Mouse (Mus musculus) ZHBTc4 (cell line): Measurements from ENCODE around the gene Csrp2.
A peak's percentile ranks its signal among the peaks of the same experiment; 100 is the strongest.

Experiments
- DNase-seq: peaks from one replicate; pipeline ENCODE4 v3.0.0-alpha.2; 2011; ENCODE audit warnings: low read depth, low spot score

Gene Csrp2

DNA sequence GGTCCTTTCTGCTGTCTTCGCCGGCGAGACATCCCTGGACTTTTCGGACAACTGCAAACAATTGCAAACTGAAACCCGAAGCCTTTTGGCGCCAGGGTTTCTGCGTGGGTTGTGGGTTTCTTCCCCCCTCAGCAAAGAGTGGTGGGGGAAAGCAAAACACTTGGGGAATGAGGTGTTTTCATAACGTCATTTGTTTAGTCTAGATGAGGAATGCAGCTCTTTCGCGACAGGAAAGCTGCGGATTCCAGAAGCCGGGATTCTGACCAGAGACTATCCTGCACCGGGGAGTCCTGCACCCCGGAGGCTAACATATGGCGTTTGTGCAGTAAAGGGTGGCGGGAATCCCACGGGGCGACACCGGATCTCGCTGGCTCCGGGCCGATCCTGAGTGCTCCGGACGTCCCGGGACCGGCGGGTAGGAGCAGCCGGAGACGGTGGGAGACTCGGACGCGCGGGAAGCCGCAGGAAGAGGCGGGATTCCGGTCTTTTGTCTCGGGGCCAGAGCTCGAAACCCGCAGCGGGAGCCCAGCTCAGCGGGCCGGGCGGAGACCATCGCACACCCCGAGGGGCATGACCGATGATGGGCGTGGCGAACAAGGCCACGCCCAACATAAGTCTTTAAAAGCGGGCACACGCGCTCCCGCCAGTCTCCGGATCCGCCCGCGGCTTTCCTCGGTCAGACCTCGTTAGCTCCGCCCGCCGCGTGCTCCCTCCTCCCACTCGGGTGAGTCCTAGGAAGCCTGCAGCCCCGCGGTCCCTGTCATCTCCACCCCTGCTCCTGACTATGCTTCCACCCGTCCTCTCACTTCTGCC is at the start of gene Csrp2:
Gene Csrp2 (plus strand): TSS at position 259 of the 813 bp plus-strand sequence.
- DNase-seq: peak; percentile 98

DNA sequence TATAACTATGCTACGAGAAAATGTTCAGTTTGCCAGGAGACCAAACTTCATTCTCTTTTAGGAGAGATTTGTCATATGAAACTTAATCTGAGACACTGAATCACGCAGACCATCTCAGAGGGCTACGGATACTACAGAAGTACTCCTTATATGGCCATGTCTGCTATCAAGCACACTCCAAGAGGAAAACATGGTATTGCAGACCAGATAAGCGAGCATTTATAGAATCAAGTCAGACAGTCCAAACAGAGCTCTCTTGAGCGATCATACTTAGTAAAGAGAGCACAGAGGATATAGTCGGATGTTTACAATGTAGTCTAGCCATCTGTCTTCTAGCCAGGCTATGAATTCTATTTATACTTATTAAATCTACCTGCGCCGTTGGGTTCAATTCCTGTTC is 44.7 kb upstream of the Csrp2 start:
- no peak for DNase-seq

DNA sequence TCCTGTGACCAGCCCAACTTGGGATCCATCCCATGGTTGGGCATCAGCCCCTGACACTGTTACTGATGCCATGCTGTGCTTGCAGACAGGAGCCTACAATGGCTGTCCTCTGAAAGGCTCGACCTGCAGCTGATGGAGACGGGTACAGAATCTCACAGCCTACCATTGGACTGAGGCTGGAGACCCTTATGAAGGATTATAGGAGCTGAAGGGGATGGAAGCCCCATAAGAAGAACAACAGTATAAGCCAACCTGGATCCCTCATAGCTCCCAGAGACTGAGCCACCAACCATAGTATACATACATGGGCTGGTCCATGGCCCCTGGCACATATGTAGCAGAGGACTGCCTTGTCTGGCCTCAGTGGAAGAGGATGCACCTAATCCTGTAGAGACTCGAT is 42.6 kb upstream of the Csrp2 start:
- DNase-seq: no peak

DNA sequence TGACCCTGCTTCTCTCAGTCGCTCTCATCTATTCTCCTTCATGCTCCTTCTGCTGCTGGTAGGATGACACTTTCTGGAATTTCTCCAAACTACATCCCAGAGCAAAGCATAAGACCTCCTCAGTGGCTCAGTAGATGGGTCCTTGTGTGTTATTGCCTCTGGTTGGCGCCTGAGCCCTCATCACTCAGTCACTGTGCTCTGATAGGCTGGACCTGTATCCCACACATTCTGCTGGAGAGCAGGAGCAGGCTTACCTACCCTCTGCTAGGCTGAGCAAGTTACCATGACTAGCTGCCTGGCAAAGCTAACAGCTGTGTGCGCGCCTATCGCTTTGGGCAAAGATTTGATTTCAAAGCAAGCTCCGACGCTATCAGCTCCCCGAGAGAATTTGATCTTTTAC is 41.7 kb upstream of the Csrp2 start:
- DNase-seq: peak; percentile 66

DNA sequence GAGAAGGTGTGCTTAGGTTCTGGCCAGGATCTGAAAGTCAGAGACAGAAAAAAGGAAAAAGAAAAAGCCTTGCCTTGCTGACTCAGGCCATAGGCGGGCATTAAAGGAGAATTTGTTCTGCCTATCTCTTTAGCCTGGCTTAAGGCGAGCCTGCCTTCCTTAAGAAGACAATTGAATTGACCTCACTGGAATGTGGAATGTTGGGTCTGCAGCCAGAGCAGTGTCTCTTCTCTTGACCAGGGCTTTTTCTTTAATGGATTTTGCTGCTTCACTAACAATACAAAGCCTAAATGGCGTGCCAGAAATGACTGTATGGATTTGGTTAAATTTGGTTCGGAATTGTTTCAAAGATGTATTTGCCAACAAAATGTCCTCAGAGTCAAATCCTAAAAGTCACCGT is 40.9 kb upstream of the Csrp2 start:
- peak; percentile 69 for DNase-seq

DNA sequence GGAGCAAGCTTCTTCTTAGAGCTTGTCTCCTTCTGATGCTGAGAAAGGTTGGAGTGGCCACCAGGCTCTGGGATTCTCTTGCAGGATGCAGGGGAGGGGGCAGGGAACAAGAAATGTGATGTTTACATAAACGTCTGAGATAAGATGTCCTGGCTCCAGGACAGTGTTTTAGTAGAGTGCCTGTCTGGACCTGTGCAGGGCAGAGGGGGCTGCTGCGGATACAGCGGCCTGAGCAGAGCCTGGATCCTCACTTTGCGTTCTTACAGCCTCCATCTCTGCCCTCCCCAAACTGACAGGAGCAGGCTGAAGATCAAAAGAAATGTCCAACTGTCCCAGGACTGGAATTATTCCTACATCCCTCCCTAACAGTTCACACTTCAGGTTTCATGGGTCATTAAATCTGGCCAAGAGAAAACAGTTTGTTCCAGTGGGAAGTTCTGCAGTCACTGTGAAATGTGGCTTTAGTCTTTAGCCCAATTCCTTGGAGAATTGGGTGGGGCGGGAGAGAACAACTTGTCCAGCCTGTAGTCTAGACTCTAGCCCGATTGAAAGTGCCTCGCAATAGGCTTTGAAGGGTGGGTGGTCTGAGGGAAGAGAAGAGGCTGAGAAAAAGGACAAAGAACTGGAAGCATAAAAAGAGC is 40.0 kb upstream of the Csrp2 start:
- DNase-seq: peak; percentile 22

DNA sequence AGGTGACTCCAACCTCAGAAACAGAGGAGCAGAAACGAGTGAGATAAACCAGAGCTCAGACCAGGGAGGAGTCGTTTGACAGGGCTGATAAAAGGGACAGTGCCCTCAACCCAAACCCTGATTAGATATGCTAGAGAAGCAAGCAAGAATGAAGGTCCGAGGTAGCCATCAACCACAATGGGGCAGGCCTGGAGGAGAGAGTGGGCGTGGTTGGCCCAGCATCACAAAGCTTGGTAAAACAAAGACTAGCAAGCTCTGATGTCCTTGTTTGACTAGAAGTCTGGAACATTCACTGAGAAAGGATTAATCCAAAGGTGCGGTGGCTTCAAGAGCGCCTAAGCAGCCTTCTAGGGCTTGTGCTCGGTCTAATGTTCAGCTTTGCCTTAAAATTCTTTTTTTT is 38.2 kb upstream of the Csrp2 start:
- peak; percentile 61 for DNase-seq

DNA sequence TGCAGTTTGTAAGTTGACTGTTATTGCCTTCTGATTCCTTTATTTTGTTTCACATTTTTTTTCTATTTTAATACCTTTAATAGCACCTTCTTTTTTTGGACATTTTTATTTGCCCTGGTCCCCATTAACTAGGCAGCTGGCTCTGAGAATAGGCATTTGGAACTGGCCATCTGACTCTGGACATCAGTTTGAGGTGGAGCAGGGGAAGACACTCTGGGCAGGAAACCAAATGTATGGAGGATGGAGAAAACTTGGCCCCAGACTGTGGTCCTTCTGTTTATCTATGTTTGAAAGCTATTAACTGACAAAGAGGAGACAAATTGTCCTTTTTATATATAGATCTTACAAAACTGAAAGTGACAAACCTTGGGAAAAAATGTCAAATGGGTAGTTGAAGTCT is 36.9 kb upstream of the Csrp2 start:
- DNase-seq: no peak

DNA sequence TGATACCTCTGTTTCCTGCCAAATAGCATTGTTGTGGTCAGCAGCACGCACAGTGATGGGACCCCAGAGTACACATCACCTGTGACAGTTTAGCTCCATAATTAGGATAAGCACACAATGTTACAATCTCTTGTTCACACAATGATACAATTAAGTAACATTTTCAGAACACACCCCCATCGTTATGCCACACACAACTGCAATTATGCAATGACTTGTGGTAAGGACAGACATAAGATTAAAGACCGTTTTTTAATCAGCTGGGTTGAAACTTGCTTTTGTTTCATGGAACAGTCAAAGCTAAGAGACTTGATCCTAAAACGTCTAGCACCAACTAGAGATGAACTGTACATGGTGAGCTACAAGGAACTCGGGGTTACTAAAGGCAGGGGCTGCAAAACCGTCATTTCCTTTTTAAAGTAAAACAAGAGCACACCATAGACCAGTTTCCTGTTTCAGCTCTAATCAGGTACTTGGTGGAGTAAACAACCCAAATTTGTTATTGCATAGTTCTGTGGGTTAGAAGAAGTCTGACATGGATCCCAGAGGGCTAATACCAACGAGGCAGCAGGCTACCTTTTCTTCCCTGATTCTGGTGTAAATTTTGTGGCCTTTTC is 28.8 kb upstream of the Csrp2 start:
- no peak for DNase-seq

DNA sequence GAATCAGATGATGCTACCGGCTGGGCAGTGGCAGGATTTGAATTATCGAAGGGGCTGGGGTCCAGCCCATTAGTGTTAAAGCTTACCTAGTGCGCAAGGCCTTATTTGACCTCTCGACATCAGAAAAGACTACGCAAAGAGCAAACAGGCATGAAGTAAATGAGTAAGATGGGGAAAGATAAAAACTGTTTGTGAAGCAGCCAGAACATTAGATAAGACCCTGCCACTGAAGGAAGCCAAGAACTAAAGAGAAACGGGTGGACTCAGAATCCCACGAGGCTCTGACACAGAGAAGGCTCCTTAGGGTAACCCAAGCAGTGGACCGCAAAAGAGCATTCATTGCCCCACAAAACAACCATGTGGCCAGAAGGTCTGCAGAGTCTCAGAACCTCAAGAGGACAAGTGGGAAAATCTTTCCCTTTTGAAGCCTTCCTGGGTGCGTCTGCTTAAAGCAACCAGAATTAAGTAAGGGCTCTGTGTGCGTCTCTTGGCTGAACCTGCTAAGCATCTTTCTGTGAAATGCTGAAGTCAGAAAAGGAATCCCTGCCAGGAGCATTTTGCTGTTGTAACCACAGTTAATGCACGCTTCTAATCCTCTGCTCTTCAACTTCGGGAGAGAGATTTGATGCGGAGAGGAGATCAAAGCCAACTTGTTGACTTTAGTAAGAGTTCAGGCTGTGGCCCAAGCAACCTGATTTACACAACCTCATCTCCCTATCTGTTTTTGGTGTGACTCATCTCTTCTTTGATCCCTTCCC is 19.7 kb upstream of the Csrp2 start:
- no peak for DNase-seq

DNA sequence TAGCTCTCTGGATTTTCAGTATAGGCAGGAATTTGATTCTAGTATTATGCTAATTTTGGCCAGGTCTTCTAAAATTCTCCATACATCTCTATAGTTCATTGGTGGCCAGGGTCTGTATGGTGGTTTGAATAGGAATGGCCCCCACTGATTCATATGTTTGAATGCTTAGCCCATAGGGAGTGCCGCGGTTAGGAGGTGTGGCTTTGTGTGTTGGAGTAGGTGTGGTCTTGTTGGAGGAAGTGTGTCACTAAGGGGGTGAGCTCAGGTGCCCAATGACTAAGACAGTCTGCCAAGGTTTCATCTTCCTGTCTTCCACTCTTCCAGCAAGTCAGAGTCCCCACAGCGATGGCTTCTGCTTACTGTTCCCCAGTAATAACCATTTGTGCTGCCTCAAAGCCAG is 15.7 kb upstream of the Csrp2 start:
- no peak for DNase-seq

DNA sequence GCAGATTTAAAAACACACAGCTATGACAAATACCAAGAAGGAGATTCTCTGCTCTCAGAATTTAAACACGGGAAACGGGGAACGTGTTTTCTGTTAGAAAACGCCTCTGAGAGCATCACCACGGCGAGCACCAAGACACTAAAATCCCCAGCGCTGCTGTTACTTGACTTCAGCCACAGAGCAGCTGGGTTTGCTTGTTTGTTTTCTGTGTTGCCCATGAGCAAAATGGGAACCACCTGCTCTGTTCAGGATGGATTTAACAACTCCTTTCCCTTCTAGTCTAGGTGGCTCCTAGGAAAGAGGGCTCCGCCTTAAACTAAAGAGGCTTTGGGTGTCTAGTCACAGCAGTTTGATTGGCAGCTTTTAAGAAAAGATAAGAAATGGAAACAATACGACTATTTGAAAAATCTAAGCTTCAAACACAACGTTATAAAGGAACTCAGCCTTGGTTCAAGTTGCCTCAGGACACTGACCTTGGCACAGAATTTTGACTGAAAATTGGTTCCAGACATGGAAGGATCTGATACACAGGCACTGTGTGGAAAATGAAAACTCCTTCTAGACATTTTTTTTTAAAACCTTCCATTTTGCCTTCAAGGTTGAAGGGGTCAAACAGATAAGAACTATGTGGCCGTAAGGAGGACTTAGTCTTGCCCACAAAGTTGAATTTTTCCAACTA is 2.8 kb upstream of the Csrp2 start:
- DNase-seq: no peak

DNA sequence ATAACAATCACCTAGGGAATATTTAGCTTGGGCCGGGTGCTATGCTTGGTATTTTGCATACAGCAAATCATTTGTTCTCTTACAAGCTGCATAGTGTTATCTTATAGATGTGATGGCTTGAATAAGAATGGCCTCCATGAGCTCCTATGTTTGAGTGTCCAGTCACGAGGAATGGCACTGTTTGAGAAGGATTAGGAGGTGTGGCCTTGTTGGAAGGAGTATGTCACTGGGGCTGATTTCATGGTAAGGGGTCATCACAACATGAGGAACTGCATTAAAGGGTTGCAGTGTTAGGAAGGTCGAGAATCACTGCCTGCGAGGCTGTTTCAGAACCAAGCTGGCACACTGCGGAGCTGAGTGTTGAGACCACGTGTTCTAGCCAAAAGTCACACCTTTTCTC is 2.1 kb upstream of the Csrp2 start:
- no peak for DNase-seq

DNA sequence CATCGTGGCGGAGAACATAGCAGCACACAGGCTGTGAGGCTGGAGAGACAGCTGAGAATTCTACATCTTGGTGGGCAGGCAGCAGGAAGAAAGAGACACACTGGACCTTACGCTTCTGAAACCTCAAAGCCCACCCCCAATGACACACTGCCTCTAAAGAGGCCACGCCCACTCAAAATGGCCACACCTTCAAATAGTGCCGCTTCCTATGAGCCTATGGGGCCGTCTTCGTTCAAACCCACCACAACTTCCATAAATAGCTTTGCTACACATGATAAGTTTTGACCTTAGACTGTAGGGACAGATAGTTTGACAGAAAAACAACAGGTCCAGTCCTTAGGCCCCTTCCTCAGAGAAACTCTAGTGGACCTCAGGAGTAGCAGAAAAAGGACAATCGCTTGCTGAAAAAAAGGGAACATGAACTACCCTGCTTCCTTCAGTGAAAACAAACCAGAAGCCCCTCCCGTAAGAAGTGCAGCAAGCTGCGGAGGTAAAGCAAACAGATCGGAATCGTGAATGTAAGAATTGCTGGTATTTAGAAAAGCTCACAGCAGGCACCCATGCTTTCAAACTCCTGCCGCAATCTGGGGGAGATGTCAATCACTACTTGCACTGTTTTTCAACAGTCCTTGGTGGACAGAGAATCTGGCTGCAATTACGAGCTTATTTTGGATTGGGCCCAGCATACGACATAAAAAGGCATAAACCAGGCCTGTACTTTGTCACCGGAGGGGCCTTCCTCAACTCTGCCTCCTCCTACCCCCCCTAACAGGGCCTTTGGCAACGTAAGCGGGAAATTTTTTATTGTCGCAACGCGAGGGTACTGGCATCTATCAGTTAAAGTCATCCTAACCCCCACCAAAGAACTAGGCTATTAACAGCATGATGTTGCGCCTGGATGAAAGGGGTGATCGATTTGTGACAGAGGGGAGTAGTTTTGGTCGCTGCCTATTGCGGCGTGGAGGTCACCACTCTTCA is 886 bp upstream of the Csrp2 start:
- peak; percentile 68 for DNase-seq

DNA sequence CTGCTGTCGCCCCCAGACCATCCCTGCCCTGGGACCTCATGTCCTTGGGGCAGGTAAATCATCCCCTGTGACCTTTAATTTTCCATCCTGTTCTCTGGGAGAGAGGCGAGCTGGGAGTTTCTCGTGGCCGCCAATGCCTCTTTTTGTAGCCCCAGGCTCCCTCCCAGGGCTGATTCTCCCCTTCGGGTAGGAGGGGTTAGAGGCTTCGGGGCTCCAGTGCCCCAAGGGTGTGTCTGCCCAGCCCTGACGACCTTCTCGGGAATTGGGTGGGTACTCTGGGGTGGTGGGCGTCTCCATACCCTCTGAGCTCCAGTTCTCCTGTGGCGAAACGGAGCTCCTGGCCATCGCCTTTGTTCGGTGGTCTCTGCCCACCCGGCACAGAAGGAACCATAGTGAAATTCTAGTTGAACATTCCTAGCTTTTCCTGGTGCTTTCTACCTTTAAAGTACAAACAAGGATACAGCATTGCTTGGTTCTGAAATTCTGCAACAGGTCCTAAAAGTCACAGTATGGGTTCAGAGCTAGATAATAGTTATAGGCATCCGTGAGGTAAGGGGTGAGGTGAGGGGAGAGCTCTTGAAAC is 870 bp downstream of the Csrp2 start:
- no peak for DNase-seq

DNA sequence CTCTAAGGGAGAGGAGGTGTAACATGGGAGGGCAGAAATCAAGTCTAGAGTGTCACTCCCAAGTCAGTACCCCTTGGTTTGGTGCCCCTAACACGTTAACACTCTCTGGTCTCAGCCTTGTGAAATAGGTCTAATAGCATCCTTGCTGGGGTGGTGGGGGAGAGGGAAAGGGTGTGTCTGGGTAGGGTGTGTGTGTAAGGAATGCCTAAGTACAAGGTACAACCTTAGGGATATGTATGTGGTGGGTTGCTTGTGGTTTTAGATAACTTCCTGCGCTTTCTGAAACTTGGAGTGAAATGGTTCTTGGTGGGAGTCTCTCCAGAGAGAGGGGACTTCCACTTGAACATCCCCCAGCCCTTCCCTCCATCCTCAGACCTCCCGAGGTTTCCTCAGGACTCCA is 2.3 kb downstream of the Csrp2 start:
- no peak for DNase-seq

DNA sequence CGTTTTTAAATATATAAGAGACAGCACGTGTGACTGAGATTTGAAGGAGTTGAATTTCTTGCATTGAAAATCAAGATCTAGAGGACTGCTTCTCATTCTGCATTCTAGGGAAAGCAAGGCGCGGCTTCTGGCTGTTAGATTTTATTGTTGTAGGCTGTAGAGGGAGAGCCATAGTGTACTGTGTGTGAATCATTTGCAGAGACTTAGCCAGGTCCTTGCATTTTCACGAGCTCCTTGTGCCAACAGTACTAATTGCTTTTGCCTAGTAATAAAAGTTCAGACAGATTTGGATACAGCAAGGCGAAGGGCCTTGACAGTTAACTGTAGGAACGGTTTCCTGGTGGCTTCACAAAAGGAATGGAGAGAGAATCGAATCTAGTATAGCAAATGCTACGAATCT is 3.0 kb downstream of the Csrp2 start:
- no peak for DNase-seq

DNA sequence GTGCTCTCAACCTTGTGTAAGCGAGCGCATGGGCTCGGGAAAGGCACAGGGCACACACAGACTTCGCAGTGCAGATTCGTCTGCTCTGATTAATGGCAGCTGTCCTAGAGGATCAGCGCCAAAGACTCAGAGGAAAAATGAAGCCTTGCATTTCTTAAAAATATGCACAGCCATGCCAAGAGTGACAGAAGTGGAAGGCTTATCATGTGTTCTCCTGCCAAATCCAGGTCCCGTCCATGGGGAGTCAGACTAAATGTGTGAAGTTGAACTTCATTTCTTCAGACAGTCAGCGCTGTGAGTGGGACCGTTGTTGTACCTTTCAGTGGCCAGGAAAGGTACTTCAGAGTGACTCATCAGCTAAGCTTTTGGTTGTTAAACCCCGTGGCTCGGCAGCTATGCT is 7.9 kb downstream of the Csrp2 start:
- DNase-seq: peak; percentile 49

DNA sequence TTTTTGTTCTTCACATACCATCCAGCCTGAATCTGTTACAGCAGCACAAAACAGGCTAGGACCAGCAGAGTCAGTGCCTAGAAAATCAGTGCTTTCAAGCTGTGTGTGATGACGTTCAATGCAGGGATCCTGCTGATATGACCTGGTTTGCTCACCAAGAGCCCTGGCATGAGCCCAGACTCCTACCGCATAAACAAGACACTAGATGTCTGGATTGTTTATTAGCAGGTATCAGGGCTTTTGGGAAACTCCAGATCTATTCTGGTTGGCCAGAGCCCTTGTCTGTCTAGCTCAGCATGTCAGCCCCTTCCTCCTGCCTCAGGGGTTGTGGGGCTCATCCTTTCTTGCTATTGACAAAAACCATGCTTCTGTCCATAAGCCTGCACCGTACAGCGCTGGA is 10.2 kb downstream of the Csrp2 start:
- DNase-seq: no peak
